Mouse (Mus musculus): ENCODE results near the gene Fam196b. TPM values are rescaled to one million over a fixed set of nuclear protein-coding genes. Genes with fewer than 3 reads are reported as not detected.

Fam196b gene
- total RNA-seq, 2 experiments from 2014 or later, result 0.07 TPM; not detected in 1

DNA sequence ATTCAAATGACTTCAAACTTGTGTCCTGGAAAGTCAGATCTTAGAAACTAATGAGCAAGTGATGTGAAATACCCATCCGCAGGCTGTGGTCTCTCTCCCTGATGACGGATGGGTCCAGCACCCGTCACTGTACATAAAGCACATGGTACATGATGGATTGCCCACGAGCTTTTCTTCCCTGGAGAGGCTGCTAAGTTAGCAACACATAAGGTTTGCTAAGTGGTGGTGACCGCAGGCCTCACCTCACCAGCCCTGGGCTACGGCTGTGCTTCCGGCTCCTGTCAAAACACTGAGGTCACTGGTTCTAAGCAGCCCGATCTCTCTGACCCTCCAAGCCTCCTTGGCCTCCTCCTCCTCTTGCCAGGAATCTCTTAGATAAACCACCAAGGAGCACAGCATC, 91.7 kb downstream of the Fam196b start:
- no peak for DNase-seq

DNA sequence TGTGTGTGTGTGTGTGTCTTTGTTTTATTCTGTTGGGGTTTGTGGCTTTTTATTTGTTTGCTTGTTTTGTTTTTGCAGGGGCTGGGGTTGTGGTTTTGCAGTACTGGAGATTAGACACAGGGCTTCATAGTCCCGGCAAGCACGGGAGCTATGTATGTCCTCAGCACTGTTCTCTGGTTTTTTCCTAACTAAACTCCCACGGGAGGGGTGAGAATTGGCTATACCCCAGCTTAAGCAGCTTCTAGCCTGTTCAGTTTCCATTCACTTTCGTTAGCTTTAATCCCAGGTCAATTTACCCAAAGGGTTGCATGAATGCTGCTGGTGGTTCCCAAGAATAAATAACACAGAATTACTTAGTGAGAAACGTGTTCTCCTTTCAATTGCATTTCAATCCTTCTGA, 92.2 kb downstream of the Fam196b start:
- DNase-seq, result no peak

DNA sequence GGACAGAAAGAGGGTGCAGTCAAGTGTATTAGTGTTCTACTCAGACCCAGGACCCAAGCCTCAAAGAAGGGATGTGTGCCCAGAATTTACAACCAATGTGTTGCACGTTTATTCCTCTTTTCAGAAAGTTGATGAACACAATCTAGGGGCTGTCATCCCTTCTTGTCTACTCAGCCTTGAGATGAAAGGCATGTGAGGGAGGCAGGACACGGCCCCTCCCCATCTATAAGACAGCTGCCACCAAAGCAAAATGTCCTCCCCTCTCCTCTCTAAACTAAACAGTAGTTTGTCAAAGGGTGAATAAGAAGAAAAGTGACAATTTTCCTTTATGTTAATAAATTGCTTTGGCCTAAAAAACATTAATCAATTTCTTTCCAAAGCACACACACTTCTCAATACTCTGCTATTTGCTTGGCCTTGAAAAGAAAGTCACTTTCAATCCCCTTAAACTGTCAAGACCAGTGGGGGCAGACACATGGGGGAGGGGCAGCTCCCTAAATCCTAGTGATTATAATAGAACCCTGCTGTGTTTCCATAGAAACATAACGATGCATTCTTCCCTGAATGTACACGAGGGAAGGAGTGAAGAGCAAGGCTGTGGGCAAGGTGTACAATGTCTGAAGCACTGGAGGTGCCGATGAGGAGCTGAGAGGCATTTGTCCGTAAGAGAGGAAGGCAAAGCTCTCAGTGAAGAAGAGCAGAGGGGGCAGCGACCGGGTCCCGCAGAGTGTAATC, 101.4 kb downstream of the Fam196b start:
- DNase-seq, result no peak

DNA sequence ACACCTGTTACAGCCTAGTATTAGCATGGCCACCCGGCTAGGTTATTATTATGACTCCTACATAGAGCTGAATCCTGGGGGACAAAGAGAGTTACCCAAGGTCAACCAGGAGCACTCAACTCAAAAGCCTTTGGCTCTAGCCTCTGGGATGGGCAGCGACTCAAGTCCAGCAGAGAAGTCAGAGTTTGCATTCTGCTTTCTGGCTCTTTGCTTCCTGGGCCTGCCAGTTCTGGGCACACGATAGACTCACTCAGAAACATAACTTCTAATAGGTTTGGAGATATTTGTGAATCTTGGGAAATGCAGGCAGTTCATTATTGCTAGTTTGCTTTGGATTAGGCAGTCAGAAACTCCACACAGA, 102.0 kb downstream of the Fam196b start:
- no peak for DNase-seq

DNA sequence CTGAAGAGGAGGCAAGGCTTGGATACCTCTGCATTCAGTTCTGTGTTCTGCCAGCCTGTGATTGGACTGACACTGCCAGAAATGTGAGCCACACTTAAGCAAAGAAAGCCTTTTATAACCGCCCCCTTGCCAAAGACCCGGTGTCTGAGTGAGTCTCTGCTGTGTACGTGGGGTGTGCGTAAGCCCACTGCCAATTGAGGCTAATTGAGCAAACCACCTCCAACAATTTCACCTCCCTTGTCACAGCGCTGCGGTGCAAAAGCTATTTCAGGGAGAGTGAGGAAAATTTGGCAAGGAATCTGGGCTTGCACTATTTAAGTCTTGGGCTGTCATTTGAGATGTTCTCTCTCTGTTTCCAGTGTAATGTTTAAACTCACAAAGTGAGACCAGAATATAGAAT, 106.4 kb downstream of the Fam196b start:
- no peak for DNase-seq

DNA sequence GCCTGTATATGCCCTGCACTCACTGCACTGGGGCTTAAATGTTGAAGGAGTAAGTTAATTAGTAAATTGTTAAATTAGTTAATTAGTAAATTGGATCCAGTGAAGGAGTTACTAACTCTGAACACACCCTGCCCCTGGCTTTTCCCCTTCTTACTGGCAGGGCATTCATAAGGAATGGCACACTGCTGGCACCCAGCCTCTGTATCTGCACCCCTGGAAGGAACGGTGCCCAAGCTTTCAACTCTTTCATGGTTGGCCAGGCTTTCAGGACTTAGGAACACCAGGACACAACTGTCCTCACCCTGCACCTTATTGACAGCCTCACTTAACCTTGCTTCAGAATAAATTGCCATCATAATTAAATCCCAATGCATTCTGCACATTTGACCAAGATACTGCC, 109.9 kb downstream of the Fam196b start:
- DNase-seq, result no peak

DNA sequence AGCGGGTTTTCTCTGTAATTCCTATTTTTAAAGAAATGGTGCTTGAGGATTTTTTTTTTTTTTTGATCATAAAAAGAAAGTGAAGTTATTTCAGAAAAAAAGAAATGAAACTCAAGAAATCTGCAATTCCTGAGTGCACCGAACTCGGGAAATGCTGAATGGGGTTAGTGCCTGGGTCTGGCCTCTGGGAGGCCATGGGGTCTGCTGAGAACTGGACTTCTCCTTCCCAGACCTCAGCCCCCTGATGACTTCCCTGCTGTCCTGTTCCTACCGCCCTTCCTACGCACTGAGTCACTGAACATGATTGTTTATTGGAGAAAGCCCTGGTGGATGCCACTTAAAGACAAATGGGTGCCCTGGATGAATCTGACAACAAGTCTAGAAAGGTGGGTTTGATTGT, 112.6 kb downstream of the Fam196b start:
- DNase-seq, result no peak

DNA sequence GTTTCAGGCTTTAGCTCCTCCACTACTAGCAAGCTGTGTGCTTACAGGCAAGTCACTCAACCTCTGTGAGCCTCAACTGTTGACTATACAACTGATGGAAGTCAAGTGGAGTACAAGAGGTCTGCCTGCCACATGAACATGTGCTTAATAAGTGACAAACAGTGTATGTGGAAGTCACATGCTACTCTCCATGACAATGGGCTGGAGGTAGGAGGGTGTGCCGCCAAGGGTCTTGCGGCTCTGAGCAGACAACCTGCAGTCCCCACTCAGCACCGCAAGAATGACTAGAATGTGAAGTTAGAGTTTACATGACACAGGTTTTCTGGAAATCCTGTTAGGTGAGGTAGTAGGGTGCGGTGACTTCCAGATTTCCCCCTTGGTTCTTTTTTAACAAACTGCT, 116.3 kb downstream of the Fam196b start:
- no peak for DNase-seq

DNA sequence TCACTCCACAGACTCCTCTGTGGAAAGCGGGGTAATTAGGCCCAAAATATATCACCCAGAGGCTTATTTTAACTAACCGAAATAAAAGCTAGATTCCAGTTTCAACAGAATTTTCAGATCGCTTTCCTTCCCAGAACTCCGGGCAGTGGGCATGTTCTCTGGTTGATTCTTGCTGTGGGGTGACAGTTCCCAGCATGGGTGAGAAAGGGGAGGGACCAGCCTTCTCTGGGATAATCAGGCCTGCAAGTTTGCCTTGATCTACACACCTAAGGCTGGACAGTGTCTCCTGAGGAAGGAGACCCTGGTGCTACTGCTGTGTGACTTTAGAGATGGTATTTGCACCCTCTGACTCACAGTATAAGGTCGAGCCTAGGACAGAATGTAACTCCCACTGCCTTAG, 116.7 kb downstream of the Fam196b start:
- no peak for DNase-seq

DNA sequence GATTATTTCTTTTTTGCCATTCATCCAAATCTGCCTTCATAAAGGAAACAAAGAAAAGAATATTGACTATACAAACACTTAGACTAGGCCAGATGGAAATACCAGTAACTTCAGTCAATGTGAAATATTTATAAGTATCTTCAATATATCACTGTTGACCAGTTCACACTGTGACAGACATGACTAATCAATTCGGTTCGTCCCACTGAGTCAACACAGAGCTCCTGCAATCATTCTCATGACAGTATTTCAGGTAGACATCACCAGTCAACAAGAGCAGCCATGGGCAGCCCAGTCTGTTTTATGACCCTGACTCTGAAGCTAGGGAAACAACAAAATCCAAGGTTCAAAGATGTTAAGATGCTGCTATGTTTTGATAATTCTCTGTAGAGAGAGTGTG, 117.4 kb downstream of the Fam196b start:
- DNase-seq, result no peak

DNA sequence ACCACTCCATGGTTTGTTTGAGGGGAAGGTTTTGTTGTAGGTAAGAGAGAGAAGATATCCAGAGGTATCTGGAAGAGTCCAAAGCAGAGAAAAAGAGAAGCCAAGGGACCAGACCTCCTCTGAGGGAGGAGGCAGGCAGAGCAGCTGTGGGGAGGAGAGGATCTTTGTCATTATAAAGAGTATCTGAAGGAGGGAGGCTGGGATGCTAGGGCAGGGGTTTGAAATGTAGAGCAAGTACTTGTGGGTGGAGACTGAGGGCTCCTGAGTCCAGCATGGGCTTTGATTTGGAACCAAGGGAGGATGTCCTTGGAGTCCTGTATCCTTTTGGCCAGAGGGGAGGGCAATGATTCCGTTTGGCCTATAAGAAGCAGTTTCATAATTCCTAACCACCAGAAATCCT, 122.8 kb downstream of the Fam196b start:
- DNase-seq, result no peak

DNA sequence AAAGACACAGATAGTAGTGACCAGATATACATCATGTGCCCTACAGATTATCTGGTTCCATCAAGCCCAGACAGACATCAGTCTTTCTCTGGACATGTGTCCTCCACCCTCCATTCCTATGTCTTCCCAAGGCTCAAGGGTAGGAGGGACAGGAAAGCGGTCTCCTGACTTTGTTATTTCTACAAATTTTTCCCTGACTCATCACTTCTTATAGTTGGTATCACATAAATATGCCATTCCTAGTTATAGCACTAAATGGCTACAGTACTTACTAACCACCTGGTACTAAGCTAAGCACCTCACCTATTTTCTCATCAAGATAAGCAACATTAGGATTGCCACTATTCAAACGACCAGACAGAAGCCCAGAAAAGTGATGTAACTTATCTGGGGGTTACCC, 123.8 kb downstream of the Fam196b start:
- DNase-seq, result no peak

DNA sequence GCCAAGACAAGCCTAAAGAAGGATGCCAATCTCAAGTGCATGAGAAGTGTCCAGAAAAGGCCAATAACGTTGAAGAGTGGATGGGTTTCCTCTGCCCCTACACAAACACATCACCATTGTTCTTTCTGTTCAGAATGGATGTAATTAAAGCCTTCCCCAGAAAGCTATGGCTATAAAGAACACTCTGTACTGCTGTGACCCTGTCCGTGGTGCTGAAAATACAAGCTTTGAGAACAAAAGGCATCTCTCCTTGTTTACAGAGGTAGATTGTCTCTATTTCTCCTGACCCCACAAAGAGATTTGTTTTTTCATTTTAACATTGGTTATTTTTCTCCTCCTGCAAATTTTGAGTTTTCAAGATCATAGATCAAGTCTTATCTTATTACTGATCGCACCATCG, 133.3 kb downstream of the Fam196b start:
- peak; percentile 38 to 51 for DNase-seq

DNA sequence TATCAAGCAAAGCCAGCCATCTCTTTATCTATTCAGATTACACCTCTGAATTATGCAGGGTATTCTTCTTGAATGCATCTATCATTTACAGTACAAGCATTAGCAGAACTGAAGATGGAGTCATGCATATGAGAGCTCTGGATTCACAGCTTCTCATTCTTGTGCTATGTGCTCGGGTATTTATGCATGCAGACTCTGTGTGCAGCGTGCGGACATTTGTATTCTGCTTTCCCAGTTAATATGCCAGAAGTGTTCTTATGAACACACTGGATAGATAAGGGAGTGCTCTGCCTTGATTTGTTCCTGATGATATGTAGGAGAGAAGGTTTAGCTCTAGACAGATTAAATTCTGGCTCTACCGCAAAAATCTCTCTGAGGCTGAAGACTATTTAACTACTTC, 135.3 kb downstream of the Fam196b start:
- no peak for DNase-seq

DNA sequence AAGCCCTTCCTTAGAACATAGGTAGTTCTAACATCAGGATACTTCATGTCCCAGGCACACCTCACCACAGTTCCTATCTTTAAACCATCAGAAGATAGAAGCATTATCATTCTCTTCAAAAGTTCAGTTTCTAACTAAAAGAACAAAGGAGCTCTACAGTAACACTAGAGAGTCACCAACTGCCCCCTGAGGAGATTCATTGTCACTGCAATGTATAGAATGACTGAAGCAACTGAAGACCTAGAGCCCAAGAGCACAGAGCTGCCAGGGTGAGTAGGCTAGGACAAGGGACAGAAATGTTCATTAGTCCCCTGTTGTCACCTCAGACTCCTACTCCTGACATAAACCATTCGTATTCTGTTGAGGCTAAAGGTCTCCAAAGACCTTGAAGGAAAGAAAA, 152.4 kb downstream of the Fam196b start:
- no peak for DNase-seq

DNA sequence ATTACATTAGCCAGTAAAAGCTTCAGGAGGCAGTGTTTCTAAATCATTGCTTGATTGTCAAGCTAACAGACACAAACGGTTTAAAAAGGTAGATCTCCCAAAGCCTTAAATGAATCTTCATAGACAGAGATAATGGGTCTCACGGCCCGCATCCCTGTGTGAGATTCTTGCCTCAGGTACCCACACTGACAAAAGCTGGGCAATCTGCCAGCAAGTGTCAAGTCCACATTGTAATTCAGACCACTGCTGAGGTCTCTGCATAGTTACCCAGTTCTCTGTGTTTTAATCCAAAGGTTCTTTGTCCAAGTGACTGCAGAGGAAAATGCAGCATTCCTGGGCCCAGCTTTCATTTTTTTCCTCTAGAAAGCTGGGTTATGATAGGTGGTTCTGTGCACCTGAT, 153.9 kb downstream of the Fam196b start:
- DNase-seq, result no peak

DNA sequence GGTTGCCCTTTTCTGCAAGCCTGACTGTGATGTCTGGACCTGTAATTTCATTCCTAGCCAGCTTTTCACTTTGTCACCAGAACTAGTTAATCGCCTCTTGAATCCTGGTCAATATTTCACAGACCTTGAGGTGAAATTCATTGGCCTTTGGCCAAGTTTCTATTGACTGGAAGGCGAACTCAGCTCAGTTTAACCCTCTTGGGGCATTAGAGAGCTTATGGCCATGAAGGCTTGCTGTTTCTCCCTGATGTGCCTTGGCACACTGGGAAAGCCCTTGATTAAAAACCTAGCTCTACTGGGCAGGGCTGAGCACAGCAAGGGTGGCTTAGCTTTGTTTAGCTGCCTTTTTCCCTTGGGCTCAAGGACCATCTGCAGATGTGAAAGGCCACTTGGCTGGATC, 155.2 kb downstream of the Fam196b start:
- DNase-seq, result no peak

Other genes with a start within 250 kb of the Fam196b start
- not detected for gene 4930469K13Rik, start 216.3 kb upstream of the Fam196b start, total RNA-seq (2021)
- gene Foxi1, start 106.7 kb upstream of the Fam196b start, total RNA-seq (2021), result not detected

Data from adrenal gland, postnatal 36 days (tissue).